Mouse (Mus musculus): ENCODE data around the gene Rnf8. TPM values are rescaled to one million over a fixed set of nuclear protein-coding genes. Genes with fewer than 3 reads are reported as not detected.

The Rnf8 gene
- polyA plus RNA-seq, 1 experiment from 2014 or later = 67.3 TPM

- no peak overlapping the region for H3K4me3 ChIP-seq
- H3K36me3 ChIP-seq = peaks cover 28% of the 10 kb centered on the region
- no peak overlapping the region for H3K27ac ChIP-seq
- H3K27me3 ChIP-seq = no peaks in the 10 kb centered on the region
- no peaks in the 10 kb centered on the region for H3K9me3 ChIP-seq
- H3K9ac ChIP-seq = no peak overlapping the region
- no peak for ATAC-seq (ENCODE audit: insufficient number of reproducible peaks, low FRiP score, low TSS enrichment, low read depth)
- H3K4me2 ChIP-seq = no peak overlapping the region
- H3K4me1 ChIP-seq = peaks cover 7% of the 10 kb centered on the region; the same call in 1 of the 2 replicates
- WGBS = 80% methylated on average over 6 of the region's 6 CpGs
Observed at GRCm38 (mm10) chr17:29662145-29662544, 47.6 kb downstream of the Rnf8 start.

- peaks cover 56% of the 10 kb centered on the region for H3K36me3 ChIP-seq
- H3K4me2 ChIP-seq = no peak overlapping the region
- peaks cover 4% of the 10 kb centered on the region; the same call in 1 of the 2 replicates for H3K4me1 ChIP-seq
- H3K27me3 ChIP-seq = no peaks in the 10 kb centered on the region
- 70% methylated on average over 10 of the region's 10 CpGs for WGBS
- H3K4me3 ChIP-seq = no peak overlapping the region
- no peaks in the 10 kb centered on the region for H3K9me3 ChIP-seq
- ATAC-seq (ENCODE audit: insufficient number of reproducible peaks, low FRiP score, low TSS enrichment, low read depth) = no peak
- H3K27ac ChIP-seq = peak overlapping the region; percentile 24; the same call in 1 of the 2 replicates
- no peak overlapping the region for H3K9ac ChIP-seq
Observed at GRCm38 (mm10) chr17:29668051-29668986, 53.7 kb downstream of the Rnf8 start.

GRCm38 (mm10) chr17:29669030-29669429, 54.4 kb downstream of the Rnf8 start:
- no peaks in the 10 kb centered on the region for H3K27me3 ChIP-seq
- peaks cover 60% of the 10 kb centered on the region for H3K36me3 ChIP-seq
- H3K27ac ChIP-seq = no peak overlapping the region

GRCm38 (mm10) chr17:29669936-29670335, 55.3 kb downstream of the Rnf8 start:
- Histone ChIP-seq H3K9me3 (no peaks in the 10 kb centered on the region), H3K27ac (no peak overlapping the region), H3K4me1 (peaks cover 4% of the 10 kb centered on the region; the same call in 1 of the 2 replicates), H3K4me3 (no peak overlapping the region), H3K9ac (no peak overlapping the region), H3K36me3 (peaks cover 60% of the 10 kb centered on the region), H3K27me3 (no peaks in the 10 kb centered on the region), H3K4me2 (no peak overlapping the region)
- no peak for ATAC-seq (ENCODE audit: insufficient number of reproducible peaks, low FRiP score, low TSS enrichment, low read depth)

More at GRCm38 (mm10) chr17:29669030-29669429, 54.4 kb downstream of the Rnf8 start:
- Histone ChIP-seq H3K4me2 (no peak overlapping the region), H3K4me1 (peaks cover 4% of the 10 kb centered on the region; the same call in 1 of the 2 replicates), H3K9ac (no peak overlapping the region), H3K4me3 (no peak overlapping the region), H3K9me3 (no peaks in the 10 kb centered on the region)
- WGBS = 91% methylated on average over 4 of the region's 4 CpGs
- ATAC-seq (ENCODE audit: insufficient number of reproducible peaks, low FRiP score, low TSS enrichment, low read depth) = no peak

GRCm38 (mm10) chr17:29671021-29671420, 56.4 kb downstream of the Rnf8 start:
- no peak overlapping the region for H3K4me3 ChIP-seq
- H3K9ac ChIP-seq = no peak overlapping the region
- H3K4me2 ChIP-seq = no peak overlapping the region
- no peaks in the 10 kb centered on the region for H3K9me3 ChIP-seq
- peaks cover 66% of the 10 kb centered on the region for H3K36me3 ChIP-seq
- H3K27me3 ChIP-seq = no peaks in the 10 kb centered on the region
- whole genome bisulfite sequencing = 76% methylated on average over 2 of the region's 2 CpGs
- no peak overlapping the region for H3K27ac ChIP-seq
- peaks cover 4% of the 10 kb centered on the region; the same call in 1 of the 2 replicates for H3K4me1 ChIP-seq
- ATAC-seq (ENCODE audit: insufficient number of reproducible peaks, low FRiP score, low TSS enrichment, low read depth) = no peak

GRCm38 (mm10) chr17:29673325-29673724, 58.7 kb downstream of the Rnf8 start:
- no peak overlapping the region for H3K9ac ChIP-seq
- H3K4me1 ChIP-seq = peaks cover 4% of the 10 kb centered on the region; the same call in 1 of the 2 replicates
- H3K27me3 ChIP-seq = no peaks in the 10 kb centered on the region
- ATAC-seq (ENCODE audit: insufficient number of reproducible peaks, low FRiP score, low TSS enrichment, low read depth) = no peak
- H3K27ac ChIP-seq = no peak overlapping the region
- no peak overlapping the region for H3K4me3 ChIP-seq
- no peaks in the 10 kb centered on the region for H3K9me3 ChIP-seq
- peaks cover 76% of the 10 kb centered on the region for H3K36me3 ChIP-seq
- 89% methylated on average over 4 of the region's 4 CpGs for WGBS
- no peak overlapping the region for H3K4me2 ChIP-seq

- no peak for ATAC-seq (ENCODE audit: insufficient number of reproducible peaks, low FRiP score, low TSS enrichment, low read depth)
- H3K36me3 ChIP-seq = peaks cover 96% of the 10 kb centered on the region
- H3K27me3 ChIP-seq = no peaks in the 10 kb centered on the region
- no peaks in the 10 kb centered on the region for H3K9me3 ChIP-seq
- H3K4me1 ChIP-seq = no peaks in the 10 kb centered on the region
- no peak overlapping the region for H3K9ac ChIP-seq
- no peak overlapping the region for H3K27ac ChIP-seq
- H3K4me3 ChIP-seq = no peak overlapping the region
- whole genome bisulfite sequencing = 87% methylated on average over 8 of the region's 8 CpGs
- no peak overlapping the region for H3K4me2 ChIP-seq
Observed at GRCm38 (mm10) chr17:29678526-29678925, 63.9 kb downstream of the Rnf8 start.

- 84% methylated on average over 6 of the region's 6 CpGs for WGBS
- H3K4me3 ChIP-seq = no peak overlapping the region
- H3K9me3 ChIP-seq = no peaks in the 10 kb centered on the region
- no peak for ATAC-seq (ENCODE audit: insufficient number of reproducible peaks, low FRiP score, low TSS enrichment, low read depth)
- H3K4me2 ChIP-seq = no peak overlapping the region
- no peaks in the 10 kb centered on the region for H3K4me1 ChIP-seq
- H3K36me3 ChIP-seq = peaks cover 95% of the 10 kb centered on the region
- H3K9ac ChIP-seq = no peak overlapping the region
- H3K27ac ChIP-seq = no peak overlapping the region
- H3K27me3 ChIP-seq = no peaks in the 10 kb centered on the region
Observed at GRCm38 (mm10) chr17:29679038-29679767, 64.6 kb downstream of the Rnf8 start.

GRCm38 (mm10) chr17:29680174-29680573, 65.6 kb downstream of the Rnf8 start:
- no peaks in the 10 kb centered on the region for H3K27me3 ChIP-seq
- H3K9ac ChIP-seq = no peak overlapping the region
- no peak for ATAC-seq (ENCODE audit: insufficient number of reproducible peaks, low FRiP score, low TSS enrichment, low read depth)
- no peak overlapping the region for H3K4me3 ChIP-seq
- no peaks in the 10 kb centered on the region for H3K9me3 ChIP-seq
- 73% methylated on average over 2 of the region's 2 CpGs for WGBS
- peaks cover 95% of the 10 kb centered on the region for H3K36me3 ChIP-seq
- no peaks in the 10 kb centered on the region for H3K4me1 ChIP-seq
- H3K4me2 ChIP-seq = no peak overlapping the region
- 0 out of 2 replicates have a peak overlapping the region, but pooled peaks have one; percentile 33 for H3K27ac ChIP-seq

GRCm38 (mm10) chr17:29680921-29681320, 66.3 kb downstream of the Rnf8 start:
- H3K27ac ChIP-seq = no peak overlapping the region
- WGBS = 79% methylated on average over 2 of the region's 2 CpGs
- no peaks in the 10 kb centered on the region for H3K4me1 ChIP-seq
- H3K9me3 ChIP-seq = no peaks in the 10 kb centered on the region
- no peak overlapping the region for H3K9ac ChIP-seq
- H3K27me3 ChIP-seq = no peaks in the 10 kb centered on the region
- ATAC-seq (ENCODE audit: insufficient number of reproducible peaks, low FRiP score, low TSS enrichment, low read depth) = no peak
- H3K4me2 ChIP-seq = no peak overlapping the region
- H3K4me3 ChIP-seq = no peak overlapping the region
- peaks cover 95% of the 10 kb centered on the region for H3K36me3 ChIP-seq

- no peaks in the 10 kb centered on the region for H3K27me3 ChIP-seq
- no peak overlapping the region for H3K27ac ChIP-seq
- no peaks in the 10 kb centered on the region for H3K9me3 ChIP-seq
- peaks cover 95% of the 10 kb centered on the region for H3K36me3 ChIP-seq
- no peak overlapping the region for H3K4me2 ChIP-seq
- H3K4me1 ChIP-seq = no peaks in the 10 kb centered on the region
- ATAC-seq (ENCODE audit: insufficient number of reproducible peaks, low FRiP score, low TSS enrichment, low read depth) = no peak
- no peak overlapping the region for H3K9ac ChIP-seq
- no peak overlapping the region for H3K4me3 ChIP-seq
- 95% methylated on average over 9 of the region's 9 CpGs for WGBS
Observed at GRCm38 (mm10) chr17:29681669-29682068, 67.1 kb downstream of the Rnf8 start.

GRCm38 (mm10) chr17:29682261-29682660, 67.7 kb downstream of the Rnf8 start:
- ATAC-seq (ENCODE audit: insufficient number of reproducible peaks, low FRiP score, low TSS enrichment, low read depth) = no peak
- Histone ChIP-seq H3K4me3 (no peak overlapping the region), H3K36me3 (peaks cover 95% of the 10 kb centered on the region), H3K9me3 (no peaks in the 10 kb centered on the region), H3K4me1 (no peaks in the 10 kb centered on the region), H3K27ac (no peak overlapping the region), H3K4me2 (no peak overlapping the region), H3K9ac (no peak overlapping the region), H3K27me3 (no peaks in the 10 kb centered on the region)
- 88% methylated on average over 7 of the region's 7 CpGs for WGBS

All from limb, embryonic 15.5 days (tissue).